Mouse (Mus musculus) kidney, embryonic 16.5 days (tissue): ENCODE measurements around the gene Agpat1. TPM values are rescaled to one million over a fixed set of nuclear protein-coding genes. Genes with fewer than 3 reads are reported as not detected.

Experiments
- ATAC-seq: fragments of 200-750 bp; cut with Nextera tagmentation; 2 replicates; pipeline ENCODE4 v1.8.0; 2017; ENCODE audit warnings: moderate TSS enrichment; ENCODE audit not compliant: low FRiP score, low TSS enrichment
- H3K27ac ChIP-seq: fragments of 300-500 bp; sonication (generic); 2 replicates; pipeline ENCODE4 v1.5.1; 2014; ENCODE audit warnings: low read length
- H3K27me3 ChIP-seq: fragments of 300-500 bp; sonication (generic); 2 replicates; pipeline ENCODE4 v1.6.1; 2014; ENCODE audit warnings: low read length, control low read depth, mixed read lengths; ENCODE audit not compliant: insufficient read depth
- H3K36me3 ChIP-seq: fragments of 300-500 bp; sonication (generic); 2 replicates; pipeline ENCODE4 v1.6.1; 2014; ENCODE audit warnings: low read length, control low read depth, mixed read lengths; ENCODE audit not compliant: insufficient read depth
- H3K4me1 ChIP-seq: fragments of 300-500 bp; sonication (generic); 2 replicates; pipeline ENCODE4 v1.6.1; 2014; ENCODE audit warnings: low read length, control low read depth, mixed read lengths; ENCODE audit not compliant: insufficient read depth
- H3K4me2 ChIP-seq: fragments of 300-500 bp; sonication (generic); replicated peaks from 2 replicates; pipeline ENCODE4 v1.6.1; 2014; ENCODE audit warnings: low read depth, low read length
- H3K4me3 ChIP-seq: fragments of 300-500 bp; sonication (generic); 2 replicates; pipeline ENCODE4 v1.5.1; 2014; ENCODE audit warnings: mild to moderate bottlenecking, low read length
- H3K9ac ChIP-seq: fragments of 300-500 bp; sonication (generic); replicated peaks from 2 replicates; pipeline ENCODE4 v1.6.1; 2014; ENCODE audit warnings: low read length
- H3K9me3 ChIP-seq: fragments of 300-500 bp; sonication (generic); 2 replicates; pipeline ENCODE4 v1.6.1; 2016; ENCODE audit warnings: low read length, control low read depth
- WGBS: fragments of 180-500 bp; shearing (Covaris S2); extraction: QIAGEN DNeasy Blood & Tissue Kit; methylation state at CpG from one replicate; pipeline ENCODE4 v1.1.7; 2014; 5-methylcytosine and 5-hydroxymethylcytosine counted together
- polyA plus RNA-seq: library from polyadenylated mRNA; unstranded; fragments of >200 nt; fragmentation: Nextera tagmentation; extraction: Ambion mirVana; gene quantifications from 2 replicates; pipeline ENCODE4 v1.2.1, GENCODE M21; 2015

Gene Agpat1
- polyA plus RNA-seq, 1 experiment from 2014 or later: 81.8 TPM

- H3K36me3 ChIP-seq: no peaks in the 10 kb centered on the region
- no peak overlapping the region for H3K9ac ChIP-seq
- peaks cover 15% of the 10 kb centered on the region for H3K4me1 ChIP-seq
- H3K27ac ChIP-seq: no peak overlapping the region
- H3K27me3 ChIP-seq: no peaks in the 10 kb centered on the region
- no peak overlapping the region for H3K4me3 ChIP-seq
- WGBS: 64% methylated on average over 7 of the region's 7 CpGs
- H3K9me3 ChIP-seq: no peaks in the 10 kb centered on the region
- no peak for ATAC-seq
- no peak overlapping the region for H3K4me2 ChIP-seq
Observed at GRCm38 (mm10) chr17:34583397-34583796, 20.7 kb upstream of the Agpat1 start.

- Histone ChIP-seq H3K9me3 (no peaks in the 10 kb centered on the region), H3K4me3 (no peak overlapping the region), H3K27ac (no peak overlapping the region), H3K4me1 (peaks cover 19% of the 10 kb centered on the region), H3K36me3 (no peaks in the 10 kb centered on the region), H3K4me2 (no peak overlapping the region), H3K9ac (no peak overlapping the region), H3K27me3 (no peaks in the 10 kb centered on the region)
- 88% methylated on average over 8 of the region's 8 CpGs for WGBS
- ATAC-seq: no peak
Observed at GRCm38 (mm10) chr17:34583819-34584218, 20.2 kb upstream of the Agpat1 start.

GRCm38 (mm10) chr17:34585121-34585520 is 18.9 kb upstream of the Agpat1 start:
- no peaks in the 10 kb centered on the region for H3K9me3 ChIP-seq
- no peak overlapping the region for H3K9ac ChIP-seq
- no peaks in the 10 kb centered on the region for H3K27me3 ChIP-seq
- H3K4me3 ChIP-seq: no peak overlapping the region
- H3K36me3 ChIP-seq: no peaks in the 10 kb centered on the region
- ATAC-seq: no peak
- H3K27ac ChIP-seq: no peak overlapping the region
- WGBS: 94% methylated on average over 8 of the region's 8 CpGs
- H3K4me1 ChIP-seq: peaks cover 32% of the 10 kb centered on the region
- no peak overlapping the region for H3K4me2 ChIP-seq

- ATAC-seq: 0 out of 2 replicates have a peak, but pooled peaks have one; percentile 0
- Histone ChIP-seq H3K4me3 (peak overlapping the region; percentile 68), H3K9me3 (no peaks in the 10 kb centered on the region), H3K27me3 (no peaks in the 10 kb centered on the region), H3K4me2 (peak overlapping the region; percentile 95), H3K27ac (peak overlapping the region; percentile 98), H3K9ac (peak overlapping the region; percentile 84), H3K4me1 (peaks cover 42% of the 10 kb centered on the region), H3K36me3 (no peaks in the 10 kb centered on the region)
- WGBS: 28% methylated on average over 32 of the region's 32 CpGs
Observed at GRCm38 (mm10) chr17:34585877-34586771, 17.9 kb upstream of the Agpat1 start.

- under 1% methylated on average over 38 of the region's 38 CpGs for WGBS
Observed at GRCm38 (mm10) chr17:34586796-34587422, 17.2 kb upstream of the Agpat1 start.

GRCm38 (mm10) chr17:34587423-34587811 is 16.6 kb upstream of the Agpat1 start:
- Histone ChIP-seq H3K4me1 (peaks cover 48% of the 10 kb centered on the region), H3K9me3 (no peaks in the 10 kb centered on the region), H3K27ac (peak overlapping the region; percentile 98), H3K36me3 (no peaks in the 10 kb centered on the region), H3K4me3 (peak overlapping the region; percentile 68), H3K27me3 (no peaks in the 10 kb centered on the region), H3K9ac (peak overlapping the region; percentile 84), H3K4me2 (peak overlapping the region; percentile 95)
- under 1% methylated on average over 48 of the region's 50 CpGs for WGBS
- peak; percentile 75 for ATAC-seq

More at GRCm38 (mm10) chr17:34586796-34587422, 17.2 kb upstream of the Agpat1 start:
- peaks cover 48% of the 10 kb centered on the region for H3K4me1 ChIP-seq
- H3K9me3 ChIP-seq: no peaks in the 10 kb centered on the region
- H3K27me3 ChIP-seq: no peaks in the 10 kb centered on the region
- no peaks in the 10 kb centered on the region for H3K36me3 ChIP-seq
- peak overlapping the region; percentile 84 for H3K9ac ChIP-seq
- peak; percentile 78 for ATAC-seq
- peak overlapping the region; percentile 68 for H3K4me3 ChIP-seq
- H3K4me2 ChIP-seq: peak overlapping the region; percentile 95
- peak overlapping the region; percentile 98 for H3K27ac ChIP-seq

GRCm38 (mm10) chr17:34587814-34588213 is 16.2 kb upstream of the Agpat1 start:
- Histone ChIP-seq H3K4me2 (peak overlapping the region; percentile 95), H3K9ac (peak overlapping the region; percentile 84), H3K4me1 (peaks cover 48% of the 10 kb centered on the region), H3K36me3 (no peaks in the 10 kb centered on the region), H3K27ac (peak overlapping the region; percentile 98), H3K9me3 (no peaks in the 10 kb centered on the region), H3K27me3 (no peaks in the 10 kb centered on the region), H3K4me3 (peak overlapping the region; percentile 68)
- ATAC-seq: no peak
- WGBS: 4% methylated on average over 19 of the region's 19 CpGs

- Histone ChIP-seq H3K9me3 (no peaks in the 10 kb centered on the region), H3K4me2 (peak overlapping the region; percentile 95), H3K4me1 (peaks cover 54% of the 10 kb centered on the region), H3K27me3 (no peaks in the 10 kb centered on the region), H3K9ac (peak overlapping the region; percentile 19; the same call in 1 of the 2 replicates), H3K36me3 (no peaks in the 10 kb centered on the region), H3K27ac (peak overlapping the region; percentile 100), H3K4me3 (no peak overlapping the region; the same call in 1 of the 2 replicates)
- 57% methylated on average over 3 of the region's 3 CpGs for WGBS
- no peak for ATAC-seq
Observed at GRCm38 (mm10) chr17:34588767-34589166, 15.3 kb upstream of the Agpat1 start.

- H3K4me3 ChIP-seq: peak overlapping the region; percentile 20
- peaks cover 58% of the 10 kb centered on the region for H3K4me1 ChIP-seq
- peak overlapping the region; percentile 95 for H3K4me2 ChIP-seq
- H3K27me3 ChIP-seq: no peaks in the 10 kb centered on the region
- 19% methylated on average over 7 of the region's 7 CpGs for WGBS
- ATAC-seq: no peak
- peak overlapping the region; percentile 54 for H3K9ac ChIP-seq
- H3K9me3 ChIP-seq: no peaks in the 10 kb centered on the region
- H3K36me3 ChIP-seq: no peaks in the 10 kb centered on the region
- peak overlapping the region; percentile 100 for H3K27ac ChIP-seq
Observed at GRCm38 (mm10) chr17:34589206-34589605, 14.9 kb upstream of the Agpat1 start.
